Mouse (Mus musculus): ENCODE measurements around the gene Rnaseh1. TPM values are rescaled to one million over a fixed set of nuclear protein-coding genes. Genes with fewer than 3 reads are reported as not detected.

Rnaseh1 gene
- total RNA-seq, 2 experiments from 2014 or later: 10.7 to 10.8 TPM

- peak; percentile 66 to 78 for DNase-seq (ENCODE audit: low spot score in 2 of 2)
- intact Hi-C loops (cut with DNase I): loop anchor here (5.0 to 10.0 kb wide), 2 partner anchors 134 to 272 kb away; no protein-coding TSS in a partner anchor
Measured at GRCm38 (mm10) chr12:28700561-28701025, 51.2 kb downstream of the Rnaseh1 start.

DNA sequence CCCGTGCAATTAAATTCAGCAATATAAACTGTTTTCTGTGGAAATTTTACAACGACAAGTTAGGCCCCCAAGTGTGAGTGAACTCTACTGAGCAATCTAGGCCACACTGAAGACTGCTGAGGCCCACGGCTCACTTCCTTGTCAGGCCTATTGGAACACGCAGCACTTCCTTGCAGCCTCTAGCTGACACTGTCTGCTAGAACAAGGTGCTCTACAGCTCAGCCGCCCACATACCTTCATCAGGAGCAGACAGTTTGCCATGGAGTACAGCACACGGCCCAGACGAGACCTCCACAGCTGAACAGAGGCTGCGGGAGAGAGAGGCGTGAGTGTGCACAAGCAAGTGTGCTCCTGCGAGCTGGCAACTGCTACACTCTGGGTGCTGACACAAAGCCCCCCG is 51.9 kb downstream of the Rnaseh1 start:
- intact Hi-C loops (cut with DNase I): loop anchor here (5.0 to 10.0 kb wide), 2 partner anchors 133 to 271 kb away; no protein-coding TSS in a partner anchor
- DNase-seq (ENCODE audit: low spot score in 2 of 2): peak; percentile 63 to 76

DNA sequence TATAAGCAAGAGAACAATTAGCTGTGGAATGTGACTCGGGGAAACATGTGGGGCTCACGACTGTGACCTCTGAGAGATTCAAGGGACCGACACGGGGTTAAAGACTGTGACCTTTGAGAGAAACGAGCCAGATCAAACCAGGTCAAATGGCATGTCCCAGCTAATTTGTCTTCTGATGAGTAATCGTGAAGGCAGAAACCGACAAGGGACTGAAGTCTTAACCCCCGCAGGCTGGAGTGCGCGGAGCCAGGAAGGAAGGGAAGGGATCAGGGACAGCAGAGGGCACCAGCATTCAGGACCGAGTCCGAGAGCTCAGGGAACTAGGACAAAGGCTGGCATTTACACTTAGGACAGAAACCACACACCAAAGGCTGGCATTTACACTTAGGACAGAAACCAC is 55.0 kb downstream of the Rnaseh1 start:
- intact Hi-C loops (cut with DNase I): loop anchor here (5.0 to 10.0 kb wide), 2 partner anchors 130 to 268 kb away; no protein-coding TSS in a partner anchor
- no peak for DNase-seq (ENCODE audit: low spot score in 2 of 2)

- intact Hi-C loops (cut with DNase I): loop anchor here (10.0 kb wide), 1 partner anchor 130 kb away; no protein-coding TSS in a partner anchor
- DNase-seq (ENCODE audit: low spot score in 2 of 2): no peak
Measured at GRCm38 (mm10) chr12:28705204-28705603, 55.8 kb downstream of the Rnaseh1 start.

GRCm38 (mm10) chr12:28708154-28708553 is 58.8 kb downstream of the Rnaseh1 start:
- DNase-seq (ENCODE audit: low spot score in 2 of 2): no peak
- intact Hi-C loops (cut with DNase I): loop anchor here (10.0 kb wide), 1 partner anchor 127 kb away; no protein-coding TSS in a partner anchor

Small RNAs within 50 kb of the gene (microRNA-seq; reads per million reads assigned to microRNA genes)
- 0.26 to 0.34 reads per million in 2 experiments for gene Mir6937

Other genes starting within 250 kb of the Rnaseh1 start
- gene Dcdc2c, start 97.2 kb upstream of the Rnaseh1 start, total RNA-seq (2021): 1 to 10 TPM in 1 of 2 experiments, under 1 TPM in 1; 0.53 to 1.0 TPM
- gene Allc, start 67.1 kb upstream of the Rnaseh1 start, total RNA-seq (2021): 1 to 10 TPM in 1 of 2 experiments, under 1 TPM in 1; 0.66 to 1.1 TPM
- under 1 TPM; 0.49 to 0.75 TPM for gene Colec11, start 26.2 kb upstream of the Rnaseh1 start, total RNA-seq (2021)
- gene Rps7, start 13.6 kb upstream of the Rnaseh1 start, total RNA-seq (2021): 100 to 1,000 TPM; 244 to 277 TPM
- 10 to 100 TPM; 16.9 to 19.8 TPM for gene Adi1, start 25.6 kb downstream of the Rnaseh1 start, total RNA-seq (2021)
- 10 to 100 TPM; 53.6 to 57.0 TPM for gene Trappc12, start 100.9 kb downstream of the Rnaseh1 start, total RNA-seq (2021)
- 10 to 100 TPM; 59.7 to 60.1 TPM for gene Eipr1, start 102.2 kb downstream of the Rnaseh1 start, total RNA-seq (2021)

All from left cerebral cortex, postnatal 14 days (tissue).